Mouse (Mus musculus) liver, postnatal 0 days (tissue): ENCODE results near the gene Cstad.

Experiments
- CTCF ChIP-seq: sonication (generic); IDR thresholded peaks from 2 replicates; pipeline ENCODE4 v1.5.1; 2016; ENCODE audit warnings: antibody characterized with exemption, low read depth
- EP300 ChIP-seq: IDR thresholded peaks from 2 replicates; pipeline ENCODE4 v1.6.1; 2016; ENCODE audit warnings: antibody characterized with exemption, low read depth, mild to moderate bottlenecking

DNA sequence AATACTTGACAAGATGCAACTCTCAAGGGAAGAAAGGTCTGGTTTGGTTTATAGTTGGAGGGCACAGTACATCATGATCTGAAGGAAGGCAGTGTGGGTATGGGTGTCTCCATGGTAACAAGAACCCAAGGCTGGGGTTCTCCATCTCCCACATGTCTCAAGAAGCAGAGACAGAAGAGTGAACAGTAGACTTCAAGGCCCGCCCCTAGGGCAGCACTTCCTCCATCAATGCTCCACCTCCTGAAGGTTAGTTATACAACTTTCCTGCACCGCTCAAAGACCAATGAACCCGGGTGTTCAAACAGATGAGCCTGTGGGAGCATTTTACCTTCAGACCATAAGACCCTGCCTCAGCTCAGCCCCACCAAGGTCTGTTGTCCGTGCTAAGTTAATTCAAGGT, 23.2 kb upstream of the Cstad start:
- TF ChIP-seq CTCF (no peak), EP300 (no peak)
